Mouse (Mus musculus): ENCODE results near the gene Gm21969.

Gene Gm21969

DNA sequence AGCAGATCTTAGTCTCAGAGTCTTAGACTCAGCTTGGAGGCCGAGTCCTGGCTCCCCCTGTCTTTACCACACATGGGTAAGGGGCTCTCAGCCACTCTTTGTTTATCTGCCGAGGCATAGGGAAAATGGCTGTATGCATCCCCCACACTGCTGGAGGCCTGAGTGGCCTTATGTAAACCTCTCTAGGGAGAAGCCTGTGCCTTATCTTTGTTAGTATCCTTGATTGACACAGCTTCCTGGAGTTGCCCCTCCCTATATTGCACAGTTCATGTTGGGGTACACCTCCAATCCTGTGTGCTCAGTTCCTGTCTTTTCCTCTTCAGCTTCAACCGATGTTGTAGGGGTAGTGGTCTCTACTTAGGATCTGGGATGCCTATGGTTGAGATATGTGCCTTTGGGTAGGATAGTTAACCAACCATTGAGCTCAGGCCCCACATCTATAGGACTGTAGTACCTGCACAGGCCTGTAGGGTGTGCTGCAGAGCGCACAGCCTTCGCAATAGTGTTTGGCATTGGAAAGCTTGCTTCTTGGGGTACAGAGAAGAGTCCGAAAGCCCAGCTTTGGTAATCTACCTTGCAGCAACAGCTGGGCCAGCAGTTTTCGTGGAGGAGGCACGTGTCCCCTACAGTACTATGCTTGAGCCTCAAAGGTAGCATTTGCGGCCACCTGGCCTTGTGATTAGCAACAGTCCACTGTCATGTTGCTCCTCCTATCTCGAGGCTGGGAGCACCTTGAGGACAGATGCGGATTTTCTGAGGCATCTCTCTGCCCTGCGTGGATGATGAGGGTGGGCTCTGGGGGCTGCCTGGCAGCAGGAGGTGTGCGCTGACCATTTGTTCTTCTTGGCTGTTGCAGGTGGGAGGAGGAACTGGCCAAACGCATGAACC lies at the start of gene Gm21969:
Gene Gm21969 (plus strand): TSS at position 830 of the 888 bp plus-strand sequence.
- DNase-seq = peak; percentile 63

DNA sequence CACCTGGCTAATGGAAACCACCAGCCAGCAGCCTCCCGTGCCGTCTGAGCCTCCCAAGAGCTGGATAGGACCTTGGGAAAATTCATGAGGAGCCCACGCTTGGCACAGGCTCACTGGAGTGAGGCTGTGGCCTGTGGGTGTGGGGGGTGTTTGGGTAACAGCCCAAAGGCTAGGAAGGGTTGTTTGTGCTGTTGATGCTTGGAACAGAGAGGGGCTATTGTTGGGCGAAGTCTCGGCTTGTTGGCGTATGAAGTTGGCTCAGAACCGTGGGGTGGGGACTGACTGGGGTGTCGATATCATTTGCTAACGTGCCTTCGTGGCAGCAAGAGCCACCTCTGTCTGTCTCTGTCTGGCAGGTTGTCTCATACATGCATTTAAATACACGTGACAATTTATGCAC lies 47.8 kb upstream of the Gm21969 start:
- DNase-seq = no peak

DNA sequence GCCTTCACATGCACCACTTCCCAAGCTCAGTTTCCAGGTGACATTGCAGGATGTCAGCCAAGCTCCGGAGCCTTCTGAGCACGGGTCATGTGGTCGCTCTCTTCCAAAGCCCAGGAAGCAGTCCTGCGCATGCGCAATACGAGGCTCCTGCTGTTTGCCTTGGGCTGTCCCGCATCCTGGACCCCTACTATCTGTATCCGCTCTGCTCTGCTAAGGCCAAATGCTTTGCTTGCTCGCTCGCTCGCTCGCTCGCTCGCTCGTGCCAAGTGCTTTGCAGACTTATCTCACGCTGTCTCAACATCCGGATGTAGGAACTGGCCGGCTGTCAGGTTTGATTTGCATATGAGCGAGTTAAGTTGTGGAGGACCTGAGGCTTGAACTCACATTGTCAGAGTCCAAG lies 47.0 kb upstream of the Gm21969 start:
- DNase-seq = no peak

DNA sequence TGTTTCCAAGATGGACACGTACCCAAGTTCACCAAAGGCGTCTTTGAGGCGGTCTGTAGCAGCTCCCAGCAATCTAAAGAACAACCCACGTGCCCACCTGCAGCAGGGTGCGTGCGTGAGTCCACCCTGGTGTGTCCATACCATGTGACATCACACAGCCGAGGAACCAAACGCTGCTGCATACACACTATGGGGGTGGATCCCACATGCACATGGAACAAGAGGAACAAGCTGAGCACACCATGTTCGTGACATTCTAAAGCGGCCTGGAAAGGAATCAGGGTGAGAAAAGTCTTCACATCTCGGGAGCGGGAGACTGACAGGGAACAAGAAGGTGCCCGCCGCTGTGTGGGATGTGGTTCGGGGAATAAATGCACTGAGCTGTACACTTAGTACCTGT lies 34.6 kb upstream of the Gm21969 start:
- no peak for DNase-seq

DNA sequence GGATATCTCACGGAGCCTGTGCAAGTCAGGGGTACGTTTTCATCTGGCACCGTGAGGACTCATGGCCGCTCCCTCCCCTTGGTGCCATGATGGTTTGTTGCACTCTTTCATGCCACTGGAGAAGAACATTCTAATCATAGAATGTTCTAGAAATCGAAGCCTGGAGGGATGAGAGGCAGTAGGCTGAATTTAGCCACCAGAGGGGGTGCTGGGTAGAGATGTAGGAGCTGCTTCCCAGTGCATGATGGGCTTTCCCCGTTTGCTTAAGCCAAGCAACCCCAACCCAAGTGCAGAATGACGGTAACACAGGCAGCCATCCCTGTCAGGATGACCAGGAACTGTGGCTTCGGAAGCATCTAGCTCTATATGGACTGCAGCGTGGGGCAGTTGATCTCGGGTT lies 32.2 kb upstream of the Gm21969 start:
- no peak for DNase-seq

DNA sequence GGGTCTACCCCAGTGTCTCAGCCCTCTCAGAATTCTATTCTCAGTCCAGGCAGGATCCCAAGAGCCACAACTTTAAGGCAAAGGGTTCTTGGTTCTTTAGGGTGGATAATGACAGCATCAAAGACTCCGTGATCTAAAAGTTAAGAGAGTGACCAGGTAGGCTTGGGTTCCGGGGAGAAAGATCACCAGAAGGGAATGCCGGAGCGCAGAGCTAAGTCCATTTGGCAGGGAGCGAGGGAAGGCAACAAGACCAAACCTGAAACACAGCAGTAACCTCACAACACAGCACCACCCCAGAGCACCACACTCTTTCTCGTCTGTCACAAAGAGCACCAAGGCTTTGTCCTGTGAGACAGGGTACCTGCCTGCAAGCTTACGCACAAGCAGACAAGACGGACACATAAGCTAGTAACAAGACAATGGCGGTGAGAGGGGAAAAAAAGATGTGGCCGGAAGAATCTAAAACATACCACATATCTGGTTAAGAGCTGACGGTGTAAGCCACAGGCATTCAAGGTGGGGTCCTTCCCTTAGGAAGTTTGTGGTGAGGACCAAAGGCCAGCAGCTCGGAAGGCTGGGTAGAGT lies 30.0 kb upstream of the Gm21969 start:
- DNase-seq = peak; percentile 32

DNA sequence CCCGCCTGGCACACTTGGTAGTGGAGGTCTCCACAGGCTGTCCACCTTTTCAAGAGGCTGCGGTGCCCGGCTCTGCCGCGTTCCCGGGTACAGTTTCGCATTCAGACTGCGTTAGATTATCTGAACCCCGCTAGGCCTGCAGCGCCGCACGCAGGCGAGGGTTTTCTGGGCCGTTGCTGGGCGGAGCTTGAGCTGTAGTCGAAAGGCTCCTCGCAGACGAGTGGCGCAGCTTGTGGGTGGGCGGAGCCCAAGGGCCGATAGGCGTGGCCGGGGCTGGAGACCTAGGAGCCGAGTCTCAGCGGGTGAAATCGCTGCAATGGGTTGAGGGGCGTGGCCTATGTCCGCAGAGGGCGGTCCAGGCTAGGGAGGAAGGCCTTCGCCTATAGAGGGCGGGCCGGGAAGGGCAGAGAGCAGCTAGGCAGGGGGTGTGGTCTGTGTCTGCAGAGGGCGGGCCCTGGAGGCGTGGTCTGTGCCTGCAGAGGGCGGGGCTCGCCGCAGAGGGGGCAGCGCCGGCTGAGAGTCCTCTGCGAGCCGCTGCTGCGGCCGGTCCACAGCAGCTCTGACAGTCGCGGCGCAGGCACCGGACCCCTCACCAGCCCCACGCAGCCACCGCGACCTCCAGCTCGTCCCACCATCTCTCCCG lies 28.7 kb upstream of the Gm21969 start:
- DNase-seq = peak; percentile 100

DNA sequence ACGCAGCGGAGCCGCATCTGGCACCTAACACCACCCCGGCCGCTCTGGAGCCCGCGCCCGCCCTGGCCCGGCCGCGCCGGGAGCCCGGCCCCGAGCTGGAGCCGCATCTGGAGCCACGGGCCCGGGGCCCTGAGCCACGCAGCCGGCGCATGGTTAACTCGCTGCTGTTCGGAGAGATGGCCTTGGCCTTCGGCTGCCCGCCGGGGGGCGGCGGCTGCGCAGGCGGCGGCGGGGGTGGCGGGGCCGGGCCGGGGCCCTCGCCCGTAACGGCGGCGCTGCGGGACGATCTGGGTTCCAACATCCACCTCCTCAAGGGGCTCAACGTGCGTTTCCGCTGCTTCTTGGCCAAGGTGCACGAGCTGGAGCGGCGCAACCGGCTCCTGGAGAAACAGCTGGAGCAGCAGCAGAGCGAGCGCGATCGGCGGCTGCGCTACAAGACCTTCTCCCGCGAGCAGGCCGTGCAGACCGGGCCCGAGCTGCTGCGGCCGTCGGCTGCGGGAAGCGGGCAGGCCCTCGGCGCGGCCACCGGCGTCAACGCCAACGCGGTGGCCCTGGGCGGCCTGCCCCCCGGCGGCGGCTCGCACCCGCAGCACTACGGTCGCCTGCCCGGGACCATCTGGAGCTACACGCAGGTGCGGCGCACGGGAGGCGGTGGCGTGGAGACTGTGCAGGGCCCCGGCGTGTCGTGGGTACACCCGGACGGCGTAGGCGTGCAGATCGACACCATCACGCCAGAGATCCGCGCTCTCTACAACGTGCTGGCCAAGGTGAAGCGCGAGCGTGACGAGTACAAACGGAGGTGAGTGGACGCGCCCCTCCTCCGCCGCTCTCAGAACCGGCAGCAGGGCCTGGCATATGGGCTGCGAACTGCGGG lies 27.9 kb upstream of the Gm21969 start:
- peak; percentile 70 for DNase-seq

DNA sequence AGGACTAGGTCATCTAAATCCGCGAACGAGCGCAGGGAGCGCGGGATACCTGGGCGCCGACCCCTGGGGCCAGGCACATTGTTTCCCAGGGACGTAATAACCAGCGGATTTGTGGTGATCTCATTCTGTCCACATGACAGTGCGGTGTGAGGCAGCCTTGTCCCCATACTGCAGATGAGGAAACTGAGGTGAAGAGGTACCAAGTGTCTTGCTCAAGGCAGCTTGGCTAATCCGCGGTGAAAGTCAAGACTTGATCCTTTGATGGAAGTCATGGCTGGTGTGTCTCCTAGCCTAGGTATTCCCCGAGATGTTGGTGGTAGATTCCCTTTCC lies 27.3 kb upstream of the Gm21969 start:
- no peak for DNase-seq

DNA sequence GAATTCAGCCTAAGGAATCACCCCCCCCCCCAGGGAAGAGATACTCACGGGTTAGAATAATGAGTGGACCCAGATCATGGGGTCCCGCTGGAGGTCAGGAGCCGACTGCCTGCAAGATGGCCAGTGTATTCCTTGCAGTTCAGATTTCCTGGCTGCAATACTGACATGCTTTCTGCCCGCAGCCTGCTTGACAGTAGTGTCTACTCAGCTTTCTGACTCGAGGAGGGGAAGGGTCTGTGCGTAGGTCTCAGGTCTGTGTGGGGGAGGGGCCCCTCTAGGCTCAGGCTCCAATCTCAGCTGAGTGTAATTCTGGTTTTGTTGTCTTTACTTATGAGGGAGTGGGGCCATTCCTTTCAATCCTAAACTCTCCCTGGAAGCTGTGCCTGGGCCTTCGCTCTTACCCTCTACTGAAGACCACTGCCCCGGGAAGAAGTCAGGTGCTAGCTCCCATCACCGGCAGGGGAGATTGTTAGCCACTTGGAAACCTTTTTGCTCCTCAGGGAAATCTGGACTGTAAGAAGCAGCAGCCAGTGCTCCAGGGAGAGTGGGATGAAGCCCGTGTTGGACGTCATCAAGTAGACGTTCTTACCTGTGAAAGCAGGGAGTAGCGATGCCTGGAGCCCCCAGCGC lies 26.6 kb upstream of the Gm21969 start:
- DNase-seq = peak; percentile 40

DNA sequence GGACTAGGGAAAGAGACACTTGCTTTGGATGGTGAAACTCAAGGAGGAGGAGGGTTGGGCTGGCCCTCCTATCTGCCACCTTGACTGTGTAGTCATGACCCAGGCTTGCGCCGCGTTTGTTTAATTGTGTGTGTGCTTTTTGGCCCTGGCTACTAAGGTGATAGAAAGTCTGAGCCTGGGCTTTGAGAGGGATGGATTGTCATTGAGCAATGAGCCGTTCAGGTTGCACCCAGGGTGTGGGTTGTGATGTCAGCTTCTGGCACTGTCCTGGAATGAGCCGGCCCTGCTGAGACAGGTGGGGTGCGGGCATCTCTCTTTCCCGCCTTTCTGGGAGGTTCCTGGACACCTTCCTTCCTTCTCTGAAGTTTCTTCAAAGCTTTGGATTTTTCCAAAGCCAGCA lies 26.0 kb upstream of the Gm21969 start:
- no peak for DNase-seq

DNA sequence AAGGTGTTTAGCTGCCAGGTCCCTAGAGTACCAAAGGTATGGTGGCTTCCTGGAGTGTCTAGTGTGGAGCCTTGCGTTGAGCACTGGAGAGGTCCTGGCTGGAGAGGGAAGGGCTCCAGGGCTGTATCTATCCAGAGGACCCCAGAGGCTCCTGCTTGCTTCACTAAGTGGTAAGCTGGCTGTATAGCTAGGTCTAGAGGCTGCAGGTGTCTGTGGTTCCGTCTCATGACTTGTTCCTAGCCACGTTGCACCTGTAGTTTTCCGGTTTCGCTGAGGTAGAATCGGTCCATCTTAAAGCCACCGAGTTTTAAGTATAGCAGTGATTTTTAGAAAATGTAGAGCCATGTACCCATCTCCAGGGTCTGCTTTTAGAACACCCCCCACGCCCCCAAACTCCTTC lies 24.6 kb upstream of the Gm21969 start:
- no peak for DNase-seq

DNA sequence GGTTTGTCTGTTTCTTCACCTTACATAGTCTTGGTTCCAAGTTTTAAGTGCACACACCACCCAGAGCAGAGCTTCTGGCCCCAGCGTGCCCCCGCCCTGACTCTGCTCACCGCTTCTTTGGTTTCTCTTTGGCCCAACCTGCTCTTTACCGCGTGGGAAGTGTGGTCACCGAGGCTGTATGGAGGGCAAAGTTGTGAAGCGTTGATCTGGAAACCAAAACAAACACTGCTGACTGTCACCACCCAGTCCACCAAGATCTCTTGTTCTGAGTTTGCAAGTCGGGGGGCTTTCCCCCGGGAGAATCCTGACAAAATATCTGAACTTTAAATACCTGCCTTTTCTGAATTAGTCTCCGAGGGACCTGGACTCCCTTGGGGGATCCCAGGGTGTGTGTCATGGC lies 24.0 kb upstream of the Gm21969 start:
- DNase-seq = peak; percentile 17

DNA sequence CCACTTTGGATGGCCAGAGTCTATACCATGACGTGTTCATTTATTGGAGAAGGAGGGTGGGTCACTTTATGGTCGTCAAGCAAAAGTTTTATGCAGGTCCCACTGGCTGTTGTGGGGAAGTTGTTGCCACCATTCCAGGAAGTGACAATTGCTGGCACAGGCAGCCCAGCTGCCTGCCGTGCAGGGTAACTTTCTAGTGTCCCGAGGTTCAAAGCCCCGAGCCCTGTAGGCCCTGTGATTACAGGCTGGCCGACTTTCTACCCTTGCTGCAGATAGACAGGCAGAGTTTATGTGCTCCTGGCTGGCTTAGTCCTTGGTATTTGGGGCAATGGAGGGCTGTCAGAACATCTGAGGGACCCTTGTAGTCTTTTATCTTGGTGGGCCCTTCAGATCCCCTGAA lies 23.5 kb upstream of the Gm21969 start:
- no peak for DNase-seq

DNA sequence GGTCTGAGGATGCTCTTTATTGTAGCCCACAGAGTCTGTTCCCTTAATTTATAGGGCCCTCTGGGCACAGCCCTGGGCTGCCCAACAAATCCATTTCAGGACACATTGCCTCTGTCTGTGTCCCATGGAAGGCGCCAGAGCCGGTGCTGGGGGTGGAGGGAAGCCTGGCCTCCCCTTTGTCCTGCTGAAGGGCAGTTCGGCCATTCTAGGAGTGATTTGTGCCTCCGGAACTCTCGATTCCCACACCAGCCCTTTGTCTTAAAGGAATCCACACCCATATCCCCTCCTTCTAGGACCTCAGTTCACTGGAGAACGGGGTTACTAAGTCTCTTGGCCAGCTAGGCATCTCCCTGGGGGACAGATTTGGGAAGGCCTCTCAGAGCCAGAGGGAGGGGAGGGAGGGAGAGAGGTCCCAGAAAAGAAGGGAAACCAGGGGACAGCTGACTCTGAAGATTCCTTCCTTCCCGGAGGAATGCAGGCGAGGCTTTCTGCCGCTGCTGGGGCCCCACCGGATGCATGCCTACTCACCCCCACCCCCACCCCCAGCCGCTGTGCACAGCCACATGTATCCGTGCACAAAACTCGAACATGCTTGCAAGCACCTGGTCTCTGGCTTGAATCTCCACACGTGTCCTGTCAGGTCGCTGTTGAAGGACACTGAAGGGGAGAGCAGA lies 22.2 kb upstream of the Gm21969 start:
- DNase-seq = peak; percentile 22

DNA sequence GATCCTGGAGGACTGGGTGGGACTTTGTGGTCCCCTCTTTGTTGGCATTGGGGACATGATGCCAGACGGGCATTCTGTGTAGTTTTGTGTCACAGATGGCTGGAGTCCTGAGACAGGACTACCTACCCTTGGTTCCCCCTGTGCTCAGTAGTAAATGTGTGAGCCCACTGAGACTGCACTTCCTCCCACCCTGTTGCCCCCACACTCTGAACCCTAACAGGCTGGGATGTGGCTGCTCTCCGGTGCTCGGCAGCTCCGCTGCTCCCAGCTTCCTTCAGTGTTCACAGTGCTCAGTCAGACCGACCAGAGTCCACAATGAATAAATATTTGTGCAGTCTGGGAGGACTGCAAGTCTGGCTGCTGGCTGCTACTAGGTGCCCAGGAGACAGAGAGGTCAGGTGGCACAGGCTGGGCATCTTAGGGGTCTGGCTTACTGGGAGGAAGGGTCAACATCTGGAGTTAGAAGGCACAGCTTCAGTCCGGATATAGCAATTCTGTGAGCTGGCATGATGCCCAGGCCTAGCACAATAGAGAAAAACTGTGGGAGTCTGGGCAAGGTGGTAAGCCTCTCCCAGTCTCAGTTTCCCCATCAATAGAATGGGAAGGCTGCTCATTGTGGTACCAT lies 21.4 kb upstream of the Gm21969 start:
- peak; percentile 47 for DNase-seq

DNA sequence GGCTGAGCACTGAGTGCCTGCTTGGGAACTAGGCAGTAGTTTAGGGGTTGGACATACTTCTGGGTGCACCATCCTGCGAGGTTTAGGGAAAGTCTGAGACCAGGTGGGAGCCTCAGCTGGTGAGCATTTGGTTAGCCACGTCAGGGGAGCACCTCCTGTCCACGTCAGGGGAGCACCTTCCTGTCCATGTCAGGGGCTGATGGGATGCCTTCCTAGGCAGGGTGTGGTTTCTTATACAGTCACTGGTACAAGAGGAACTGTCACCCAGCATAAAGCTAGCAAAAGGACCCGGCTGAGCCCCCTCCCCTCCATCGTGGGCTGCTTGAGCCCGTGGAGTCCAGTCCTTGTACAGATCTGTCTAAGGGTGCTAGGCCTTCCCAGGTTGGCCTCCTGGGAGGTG lies 20.6 kb upstream of the Gm21969 start:
- peak; percentile 21 for DNase-seq

DNA sequence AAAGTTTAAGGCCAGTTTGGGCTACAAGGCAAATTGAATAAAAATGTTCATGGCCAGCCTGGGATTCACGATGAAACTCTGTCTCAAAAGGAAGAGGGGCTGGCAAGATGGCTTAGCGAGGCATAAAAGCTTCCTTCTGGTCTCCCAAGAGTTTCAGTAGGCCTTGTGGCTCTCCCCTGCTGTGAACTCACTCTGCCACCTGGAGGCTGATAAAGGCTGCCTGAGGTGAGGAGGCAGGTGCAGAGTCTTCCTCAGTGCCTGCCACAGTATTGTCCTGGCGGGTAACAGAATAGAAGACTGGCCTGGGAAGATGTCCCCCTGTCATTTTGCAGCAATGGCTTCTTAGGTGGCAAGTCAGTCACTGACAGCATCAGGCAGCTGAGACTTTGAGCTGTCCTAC lies 20.1 kb upstream of the Gm21969 start:
- DNase-seq = no peak

DNA sequence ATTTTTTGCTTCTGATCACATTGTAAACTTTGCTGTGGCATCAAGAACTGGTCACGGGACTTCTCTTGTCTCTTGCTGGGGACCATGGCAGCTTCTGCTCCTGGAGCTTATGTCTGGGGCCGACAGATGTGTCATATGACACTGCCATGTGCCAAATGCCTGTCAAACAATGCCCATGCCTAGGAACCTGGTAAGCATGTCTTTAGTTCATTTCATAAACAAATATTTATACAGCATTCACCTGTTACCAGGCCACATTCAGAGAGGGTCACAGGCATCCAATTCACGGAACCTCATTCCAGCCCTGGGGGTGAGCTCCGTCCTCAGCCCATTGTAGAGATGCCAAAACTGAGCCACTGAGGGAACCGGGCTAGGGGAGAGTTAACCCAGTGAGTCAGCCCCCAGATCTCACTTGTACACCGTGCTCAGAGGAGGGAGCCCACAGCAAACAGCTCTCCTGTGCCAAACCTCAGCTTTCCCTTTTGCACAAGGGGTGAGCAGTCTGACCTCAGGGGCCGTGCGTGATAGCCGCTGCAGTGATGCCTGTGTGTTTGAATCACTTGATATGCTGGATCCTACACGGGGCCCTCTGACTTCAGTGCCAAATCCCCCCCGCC lies 19.2 kb upstream of the Gm21969 start:
- DNase-seq = no peak

DNA sequence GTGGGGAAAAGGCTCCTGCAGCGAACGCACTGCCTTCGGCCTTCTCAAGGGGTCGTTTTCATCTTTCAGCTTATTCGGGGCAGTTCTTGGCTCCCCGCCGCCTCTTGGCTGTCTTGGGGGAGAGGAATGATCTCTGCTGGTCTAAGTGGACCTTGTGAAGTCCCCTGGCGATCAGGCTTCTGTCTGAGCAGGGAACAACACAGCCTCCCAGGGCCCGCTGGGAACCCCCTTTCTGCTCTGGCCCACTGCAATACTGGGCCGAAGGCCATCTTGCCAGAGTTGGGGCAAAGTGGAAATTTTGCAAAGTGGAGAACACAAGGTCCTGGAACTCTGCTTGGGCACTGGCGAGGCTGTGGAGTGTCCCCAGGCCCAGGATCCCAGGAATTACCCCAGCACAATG lies 18.3 kb upstream of the Gm21969 start:
- peak; percentile 24 for DNase-seq

DNA sequence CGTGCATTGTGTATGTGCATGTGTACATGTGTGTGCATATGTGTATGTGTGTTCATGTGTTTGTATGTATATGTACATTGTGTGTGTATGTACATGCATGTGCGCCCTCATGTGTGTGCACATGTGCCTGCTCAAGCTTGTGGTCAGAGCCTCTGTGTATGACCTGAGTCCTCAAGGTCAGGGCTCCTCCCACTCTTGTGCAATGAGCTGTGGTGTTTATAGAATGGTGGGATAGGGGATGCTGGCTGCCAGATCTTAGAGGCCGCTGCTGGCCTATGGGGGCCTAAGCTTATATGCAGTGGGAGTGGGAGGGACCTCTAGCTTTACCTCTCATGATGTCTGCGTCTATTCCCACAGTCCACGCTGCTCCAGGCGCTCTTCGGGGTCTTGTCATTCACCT lies 17.3 kb upstream of the Gm21969 start:
- DNase-seq = no peak
